Mouse (Mus musculus) ES-CJ7 (cell line): ENCODE results near the gene Erbb4.

Source experiments
- DNase-seq: peaks from one replicate; pipeline ENCODE4 v3.0.0; 2011; ENCODE audit warnings: low read depth, low spot score

Erbb4 gene

DNA sequence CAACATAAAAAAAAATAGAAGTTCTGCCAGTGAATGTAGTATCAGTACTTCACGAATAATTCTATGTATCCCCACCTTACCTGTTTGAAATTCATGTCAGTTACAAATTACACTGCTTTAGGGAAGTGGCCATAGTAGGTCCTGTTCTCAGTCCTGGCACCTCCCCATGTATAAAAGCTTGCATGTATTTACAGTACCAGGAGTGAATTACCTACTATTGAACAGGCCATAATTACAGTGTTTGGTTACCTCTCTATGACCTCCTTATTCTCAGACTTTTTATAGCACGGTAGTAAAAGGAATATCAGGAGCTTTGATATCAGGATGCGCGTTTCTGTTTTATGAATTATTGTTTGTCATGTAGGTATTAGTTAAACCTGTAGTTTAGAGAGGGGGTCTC, 564.9 kb downstream of the Erbb4 start:
- DNase-seq: no peak

DNA sequence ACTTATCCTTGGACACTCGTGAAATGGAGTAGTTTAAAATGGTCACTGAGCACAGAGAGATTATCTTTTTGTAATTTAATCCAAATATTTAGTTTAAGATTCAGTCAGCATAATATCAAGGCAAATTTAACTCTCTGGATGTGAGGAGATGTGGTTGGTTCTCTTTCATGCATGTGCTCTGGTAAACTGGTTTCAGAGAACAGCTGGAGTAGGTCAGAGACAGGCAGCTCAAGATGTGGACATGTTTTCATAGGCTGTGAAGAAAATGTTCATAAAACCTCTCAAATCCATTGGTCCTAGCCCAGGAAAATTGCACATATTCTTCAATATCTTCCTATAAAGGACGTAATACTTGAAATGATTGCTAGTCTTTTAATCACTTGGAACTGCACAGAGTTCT, 590.0 kb downstream of the Erbb4 start:
- DNase-seq: no peak

DNA sequence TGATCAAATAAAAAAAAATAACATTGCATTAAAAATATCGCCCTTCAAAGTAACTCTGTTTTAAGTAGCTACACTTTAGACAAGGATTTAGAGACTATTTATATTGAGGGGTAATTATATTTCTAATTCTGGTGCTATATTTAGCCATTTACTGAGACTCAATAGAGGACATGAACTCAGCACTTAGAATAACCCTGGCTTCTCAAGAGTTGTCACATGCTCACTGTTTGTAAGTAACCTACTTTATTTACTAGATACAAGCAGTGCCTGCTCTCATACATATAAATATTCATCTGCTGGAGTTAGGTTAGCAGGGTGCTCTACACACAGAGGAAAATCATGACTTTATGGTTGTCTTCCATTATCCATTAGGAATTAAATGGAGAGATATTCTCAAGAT, 604.0 kb downstream of the Erbb4 start:
- DNase-seq: no peak

DNA sequence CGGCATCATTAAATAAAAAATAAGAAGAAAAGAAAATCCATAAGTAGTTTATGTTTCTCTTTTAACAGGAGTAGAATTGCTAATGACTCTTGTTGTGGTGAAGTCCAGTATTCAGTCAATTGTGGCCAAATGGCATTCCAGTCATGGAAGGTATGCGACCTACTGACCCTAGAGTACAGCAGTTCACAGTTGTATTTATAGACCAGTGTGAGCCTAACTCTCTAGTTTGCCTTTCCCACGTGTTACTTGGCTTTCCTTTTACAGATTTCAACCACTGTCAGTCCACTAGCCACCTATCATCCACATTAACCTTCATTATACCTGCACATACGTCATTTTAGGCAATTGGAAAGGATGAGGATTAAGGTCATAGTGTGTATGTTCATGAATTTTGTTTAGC, 606.3 kb downstream of the Erbb4 start:
- DNase-seq: no peak

DNA sequence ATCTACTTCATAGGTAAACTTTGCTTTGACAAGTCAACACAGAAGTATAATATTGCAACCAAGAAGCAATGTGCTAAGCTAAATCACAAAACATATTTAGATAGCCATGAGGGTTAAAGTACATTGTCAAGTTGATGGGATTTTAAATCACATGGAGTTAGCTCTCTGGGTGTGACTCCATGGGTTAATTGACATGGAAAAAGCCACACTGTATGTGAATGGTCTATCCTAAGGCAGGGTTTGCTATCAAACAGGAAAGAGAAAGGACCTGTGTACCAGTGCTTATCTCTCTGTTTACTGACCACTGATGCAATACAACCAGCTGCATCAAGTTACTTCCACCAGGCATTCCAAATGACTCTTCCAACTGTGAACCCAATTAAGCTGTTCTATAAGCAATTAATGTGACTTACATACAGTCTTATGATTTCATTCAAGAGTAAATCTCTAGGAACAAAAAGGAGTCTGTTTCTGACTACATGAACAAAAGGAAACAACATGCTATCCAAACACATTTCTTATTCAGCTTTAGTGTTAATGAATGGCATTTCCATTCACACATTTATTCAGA, 641.4 kb downstream of the Erbb4 start:
- no peak for DNase-seq

DNA sequence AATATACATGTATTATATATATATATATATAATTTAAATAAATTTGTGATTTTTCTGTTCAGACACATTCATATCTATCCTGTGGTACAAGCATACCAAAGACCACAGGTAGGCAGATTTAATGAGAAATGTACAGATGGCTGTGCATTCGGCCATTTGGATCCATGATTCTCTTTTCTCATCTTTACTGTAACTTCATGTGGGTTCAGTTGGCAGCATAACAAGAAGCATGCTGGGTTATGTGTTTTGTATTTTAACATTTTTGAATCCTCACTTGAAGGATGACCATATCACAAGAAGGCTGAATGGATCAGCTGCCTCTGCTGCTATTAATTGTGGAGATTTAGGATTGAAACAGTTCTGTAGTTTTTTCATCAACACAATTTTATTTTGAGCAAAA, 656.6 kb downstream of the Erbb4 start:
- DNase-seq: no peak

DNA sequence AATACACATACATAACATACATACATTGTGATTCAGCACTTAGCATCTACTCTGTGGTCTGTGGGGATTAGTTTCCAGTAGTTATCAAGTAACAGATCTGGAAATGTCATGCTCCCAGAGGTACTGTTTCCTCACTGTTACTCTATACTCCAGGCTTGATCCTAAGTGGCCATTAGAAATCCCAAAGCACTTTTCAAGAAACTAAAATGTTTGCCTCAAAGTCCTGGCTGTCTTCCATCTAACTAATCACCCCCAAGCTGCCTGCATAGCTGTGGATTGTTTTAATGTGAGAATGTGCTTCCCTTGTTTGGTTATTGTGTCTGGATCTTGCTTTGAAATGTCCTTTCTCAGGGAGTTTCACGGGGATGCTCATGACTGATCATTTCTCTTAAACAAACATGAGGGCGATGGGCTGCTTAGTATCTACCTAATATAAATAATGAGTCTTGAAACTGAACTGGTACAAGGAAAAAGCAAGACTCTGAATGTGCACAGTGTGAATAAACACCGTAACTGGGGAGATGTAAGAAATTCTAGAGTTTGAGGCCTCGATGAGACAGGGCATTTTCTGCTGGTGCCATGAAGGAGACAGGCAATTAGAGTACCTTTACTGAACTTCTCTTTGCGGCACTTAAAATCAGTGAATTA, 683.4 kb downstream of the Erbb4 start:
- DNase-seq: no peak

DNA sequence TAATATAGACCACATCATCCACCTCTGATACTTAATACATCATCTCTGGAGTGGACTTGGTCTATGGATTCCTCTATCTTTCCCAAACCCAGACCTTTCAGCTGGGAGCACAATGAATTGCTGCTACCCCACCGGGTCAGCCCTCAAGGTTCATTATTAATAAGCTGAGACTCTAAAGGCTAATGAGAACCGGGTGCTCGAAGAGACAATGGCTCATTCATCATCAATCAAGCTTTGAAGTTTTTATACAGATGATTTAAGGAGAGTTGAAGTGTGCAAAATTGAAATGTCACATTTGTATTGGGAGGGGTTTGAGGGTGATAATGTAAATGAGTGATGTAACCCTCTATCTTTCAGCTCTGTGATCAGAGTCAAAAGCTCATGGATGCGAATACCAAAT, 706.7 kb downstream of the Erbb4 start:
- DNase-seq: no peak

DNA sequence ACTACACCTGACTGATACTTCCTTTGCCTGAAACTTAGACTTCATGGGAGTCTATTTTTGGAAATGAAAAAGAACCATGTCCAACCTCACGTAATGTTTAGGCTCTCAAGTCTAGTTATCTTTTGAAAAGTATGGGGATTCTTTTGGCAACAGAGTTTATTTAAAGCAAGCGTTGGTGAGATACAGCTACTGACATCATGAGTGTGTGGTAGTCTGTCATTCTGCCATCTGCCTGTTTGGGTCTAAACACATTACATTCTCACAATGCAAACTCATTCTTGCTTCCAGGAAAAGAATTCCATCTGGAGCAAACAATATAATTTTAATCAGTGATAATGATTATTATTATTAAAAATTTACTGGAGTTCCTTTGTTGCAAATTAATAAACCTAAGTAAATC, 736.3 kb downstream of the Erbb4 start:
- no peak for DNase-seq

DNA sequence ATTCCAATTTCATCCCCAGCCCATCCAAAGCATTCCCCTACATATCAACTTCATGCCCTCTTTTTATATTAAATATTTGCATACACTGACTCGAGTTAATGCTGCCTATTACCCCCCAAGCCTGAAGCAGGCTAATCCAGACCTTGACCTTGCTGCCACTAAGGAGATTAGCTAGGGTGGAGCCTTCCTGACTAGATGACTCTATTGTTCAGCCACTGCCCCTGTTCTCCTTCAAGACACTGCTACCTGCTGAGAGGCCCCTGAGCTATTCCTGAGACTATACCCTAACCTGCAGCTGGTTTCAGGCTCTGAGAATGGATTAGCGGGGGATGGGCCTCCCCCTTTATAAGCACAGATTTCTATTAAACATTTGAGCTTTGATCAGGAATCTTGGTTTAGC, 774.1 kb downstream of the Erbb4 start:
- peak; percentile 88 for DNase-seq

DNA sequence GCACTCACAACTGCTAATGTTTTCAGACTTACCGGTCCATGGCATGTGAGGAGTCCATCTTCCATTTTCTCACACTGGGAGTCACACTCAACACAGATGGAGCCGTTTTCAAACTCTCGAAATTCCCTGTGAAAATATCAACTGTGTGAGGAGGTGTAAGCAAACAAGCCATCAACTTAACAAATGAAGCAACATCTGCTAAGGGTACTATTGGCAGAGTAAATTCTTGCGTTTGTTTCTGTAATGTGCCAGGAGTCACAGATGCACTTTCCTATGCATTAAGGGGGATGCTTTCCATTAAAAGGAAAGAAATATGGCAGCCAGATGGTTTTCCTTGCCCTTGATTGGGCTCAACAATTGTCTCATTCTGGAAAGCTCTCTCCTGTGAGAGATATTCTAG, 802.0 kb downstream of the Erbb4 start:
- no peak for DNase-seq

DNA sequence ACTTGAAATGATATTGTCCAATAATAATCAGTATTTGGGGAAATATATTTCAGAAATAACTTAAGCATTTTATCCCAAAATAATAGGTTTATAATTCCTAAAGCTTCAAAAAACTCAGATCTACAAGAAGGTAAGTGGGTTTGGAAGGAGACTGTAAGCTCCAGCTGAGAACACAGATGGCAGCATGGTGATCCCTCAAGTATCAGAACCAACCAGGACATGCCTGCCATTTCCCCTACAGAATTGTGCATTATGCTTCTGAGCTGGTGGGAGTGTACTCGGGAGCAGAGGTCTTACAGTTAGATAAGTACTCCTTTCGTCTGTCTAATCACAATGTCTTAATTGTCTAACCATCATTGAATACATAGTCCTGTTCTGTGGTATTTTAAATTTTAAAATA, 823.4 kb downstream of the Erbb4 start:
- DNase-seq: no peak

DNA sequence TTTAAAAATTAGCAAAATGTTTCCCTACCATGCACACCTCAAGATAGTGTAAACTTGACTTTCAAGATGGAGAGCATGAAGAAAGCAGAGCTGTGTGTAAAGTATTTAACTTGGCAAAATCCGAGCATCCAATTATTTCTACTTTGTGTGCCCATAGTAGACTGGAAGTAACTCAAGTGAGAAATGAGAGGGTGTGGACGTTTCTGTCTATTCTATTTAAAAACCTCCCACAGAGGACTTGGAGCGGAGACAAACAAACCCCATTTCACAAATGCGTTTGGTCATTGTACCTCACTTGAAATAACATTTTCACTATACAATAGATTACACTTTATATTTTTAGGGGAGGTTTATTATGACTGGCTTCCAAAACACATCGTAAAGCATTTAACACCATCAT, 832.0 kb downstream of the Erbb4 start:
- DNase-seq: no peak

DNA sequence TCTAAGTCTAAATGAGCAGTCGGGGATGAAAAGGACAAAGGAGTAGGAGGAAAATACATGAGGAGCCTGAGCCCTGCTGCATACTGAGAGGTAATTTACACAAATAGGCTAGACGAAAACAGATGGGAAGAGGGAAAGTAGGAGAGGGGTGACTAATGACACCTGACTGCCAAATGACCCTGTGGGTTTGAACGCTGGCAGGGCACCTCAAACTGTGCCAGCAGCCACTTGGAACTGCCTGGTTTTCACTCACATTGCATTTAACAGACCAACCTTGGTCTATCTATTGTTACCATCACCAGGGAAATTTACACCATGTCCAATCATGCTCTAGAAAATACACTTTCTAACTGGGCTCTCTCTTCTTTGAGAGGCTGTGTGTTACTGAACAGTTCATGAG, 929.3 kb downstream of the Erbb4 start:
- DNase-seq: no peak

DNA sequence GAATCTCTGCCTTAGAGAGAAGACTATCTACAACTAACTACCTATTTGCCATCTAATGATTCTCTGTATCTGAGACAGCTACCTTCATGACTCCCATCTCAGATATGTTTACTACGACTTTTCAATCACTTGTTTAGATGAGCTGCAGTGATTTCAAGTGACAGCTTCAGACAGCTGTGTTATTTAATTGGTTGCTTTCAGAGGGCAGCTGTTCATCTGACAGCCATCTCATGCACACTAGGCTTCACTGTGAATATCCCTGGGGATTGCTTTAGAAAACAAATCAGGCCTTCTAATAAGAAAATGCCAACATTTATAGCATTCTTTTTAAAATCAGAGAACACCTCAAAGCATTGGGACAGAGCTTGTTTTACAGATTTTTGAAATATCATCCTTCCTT, 952.6 kb downstream of the Erbb4 start:
- no peak for DNase-seq

DNA sequence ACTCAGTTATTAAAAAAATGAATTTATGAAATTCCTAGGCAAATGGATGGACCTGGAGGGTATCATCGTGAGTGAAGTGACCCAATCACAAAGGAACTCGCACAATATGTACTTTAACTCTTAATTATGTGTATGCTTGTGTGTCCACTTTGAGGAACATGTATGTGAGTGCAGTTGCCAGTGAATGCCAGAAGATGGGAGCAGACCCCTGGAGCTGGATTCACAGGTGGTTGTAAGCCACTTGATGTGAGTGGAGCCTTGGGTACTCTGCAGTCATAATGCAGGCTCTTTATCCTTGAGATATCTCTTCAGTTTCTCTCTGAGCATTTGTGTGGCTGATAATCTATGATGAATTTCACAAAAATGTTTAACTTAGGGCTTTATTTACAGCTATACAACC, 957.3 kb downstream of the Erbb4 start:
- peak; percentile 32 for DNase-seq

DNA sequence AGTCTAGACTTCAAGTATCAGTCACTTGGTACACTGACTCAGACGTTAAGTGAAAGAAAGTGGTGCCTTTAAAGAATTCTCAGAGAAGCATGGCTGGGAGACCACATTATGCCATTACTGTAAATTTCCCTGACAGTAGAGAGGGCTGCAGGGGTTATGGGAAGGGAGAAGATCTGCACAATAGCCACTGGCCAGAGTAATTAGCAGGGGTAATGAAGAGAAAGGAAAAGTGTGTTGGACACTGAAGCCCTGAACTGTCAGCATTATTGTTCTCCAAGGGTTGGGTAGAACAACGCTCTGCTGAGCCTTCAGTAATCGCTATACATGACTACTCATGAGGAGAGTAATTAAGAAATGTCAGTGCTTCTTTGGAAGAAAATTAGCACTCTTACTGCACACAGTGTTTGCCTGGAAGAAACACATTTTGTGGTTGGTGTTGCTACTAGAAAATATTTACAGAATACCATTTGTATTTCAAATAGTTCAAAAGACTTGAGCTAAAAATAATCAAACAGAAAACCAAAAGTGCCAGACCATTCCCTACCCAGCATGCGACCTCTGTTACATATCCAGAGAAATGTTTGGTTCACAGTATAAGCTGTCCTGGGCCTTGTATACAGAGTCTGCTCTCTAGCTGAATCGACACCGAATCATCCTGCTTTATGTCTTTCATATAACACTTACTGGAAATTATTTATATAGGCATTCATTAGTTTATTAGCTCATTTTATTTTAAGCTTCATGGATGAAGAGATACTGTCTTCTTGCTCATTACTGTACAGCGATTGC, 965.1 kb downstream of the Erbb4 start:
- no peak for DNase-seq

DNA sequence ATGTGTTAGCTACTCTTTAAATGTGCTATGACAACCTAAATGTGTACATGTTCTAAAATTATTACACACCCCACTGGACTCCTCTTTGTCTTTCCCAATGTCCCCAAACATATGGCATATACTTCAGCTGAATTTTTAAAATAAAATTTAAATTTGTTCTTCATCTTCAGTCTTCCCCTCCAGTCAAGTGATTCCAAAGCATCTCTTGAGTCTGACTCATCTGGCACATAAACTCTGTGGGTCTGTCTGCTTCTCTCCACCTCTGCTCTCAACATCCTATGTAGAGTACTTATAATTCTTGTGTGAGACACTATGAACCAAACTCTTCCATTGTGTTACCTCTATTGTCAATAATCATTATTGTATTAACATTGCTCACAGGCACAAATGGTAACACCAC, 972.9 kb downstream of the Erbb4 start:
- no peak for DNase-seq

DNA sequence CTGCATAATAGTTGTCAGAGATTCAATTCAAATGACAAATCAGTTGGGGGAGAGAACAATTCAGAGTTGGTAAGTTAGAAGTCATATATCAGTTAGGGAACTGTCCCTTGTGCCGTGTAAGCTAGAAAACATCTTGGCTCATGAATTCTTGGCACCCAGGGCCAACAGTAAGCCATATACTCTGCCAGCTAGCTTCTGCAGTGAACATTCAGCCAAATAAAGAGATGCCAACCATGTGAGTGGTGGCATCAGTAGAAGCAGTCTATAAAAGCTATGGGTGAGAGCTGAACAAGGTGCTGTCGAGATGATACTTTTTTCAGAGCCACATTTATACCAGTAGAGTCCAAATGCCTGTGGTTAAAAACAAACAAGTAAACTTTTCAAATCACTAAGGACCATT, 973.4 kb downstream of the Erbb4 start:
- DNase-seq: no peak

DNA sequence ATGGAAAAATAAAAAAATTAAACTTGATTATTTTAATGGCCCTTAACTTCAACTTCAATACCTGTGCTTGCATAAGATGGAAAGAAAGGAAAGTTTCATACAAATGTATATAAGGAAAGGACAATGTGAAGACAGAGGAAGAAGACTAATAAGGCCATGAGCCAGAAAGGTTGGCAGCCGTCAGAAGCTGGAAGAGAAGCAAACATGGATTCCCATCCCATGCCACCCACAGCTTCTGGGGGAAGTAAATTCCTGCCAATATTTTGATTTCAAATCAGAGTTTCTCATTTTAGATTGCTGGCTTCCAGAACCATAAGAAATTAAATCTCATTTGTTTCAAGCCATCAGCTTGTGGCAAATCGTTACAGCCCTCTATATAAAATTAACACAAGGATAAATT, 984.3 kb downstream of the Erbb4 start:
- DNase-seq: no peak

DNA sequence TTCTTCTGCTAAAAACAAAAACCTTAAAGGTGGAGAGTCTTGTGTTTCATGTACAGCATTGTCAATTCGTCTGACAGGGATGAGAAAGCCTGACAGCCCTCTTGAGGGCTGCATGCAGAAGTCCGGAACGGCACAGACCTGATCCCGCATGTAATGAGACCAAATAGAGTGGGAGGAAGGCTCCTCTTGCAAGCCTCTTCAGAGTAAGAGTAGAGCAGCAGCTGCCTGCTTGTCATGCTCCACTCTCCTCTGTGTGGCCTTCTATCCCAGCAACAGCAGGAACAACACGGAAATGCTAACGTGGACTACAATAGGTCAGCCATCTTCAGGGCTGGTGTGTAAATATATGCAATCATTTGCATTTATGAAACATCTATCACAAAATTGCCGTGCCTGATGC, 987.5 kb downstream of the Erbb4 start:
- no peak for DNase-seq

DNA sequence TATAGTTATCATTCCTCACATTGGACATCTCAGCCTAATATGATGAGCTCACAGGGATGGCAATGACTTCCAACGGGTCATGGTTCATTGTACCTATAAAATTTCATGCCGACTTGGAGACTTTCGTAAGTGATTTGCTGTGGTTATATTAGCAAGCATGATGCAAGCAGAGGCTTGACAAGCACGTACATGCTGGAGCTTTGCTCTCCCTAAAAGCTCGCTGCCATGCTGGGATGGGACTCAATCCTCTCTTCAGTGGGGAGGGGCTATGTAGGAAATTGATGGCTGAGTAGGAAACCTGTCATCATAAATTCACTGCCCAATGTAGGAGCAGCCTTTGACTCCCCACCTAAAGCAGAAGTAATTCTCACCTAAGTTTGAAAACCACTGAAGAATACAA, 992.1 kb downstream of the Erbb4 start:
- DNase-seq: no peak

DNA sequence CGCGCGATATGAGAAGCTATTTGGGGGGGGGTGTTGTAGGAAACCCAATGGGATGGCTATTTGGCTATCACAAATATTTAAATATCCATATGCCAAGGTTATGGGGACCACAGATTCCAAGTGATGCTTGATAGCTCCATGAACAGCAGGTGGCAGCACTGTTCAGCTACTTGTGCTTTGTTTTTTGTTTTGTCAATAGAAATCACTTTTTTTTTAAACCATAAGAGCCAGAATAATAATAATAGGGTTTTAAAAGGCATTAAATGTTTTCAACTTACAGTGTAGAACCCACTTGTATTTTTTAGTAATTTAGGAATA, 1001.4 kb downstream of the Erbb4 start:
- peak; percentile 20 for DNase-seq
